Mouse (Mus musculus): Measurements from ENCODE around the gene Naf1. TPM values are rescaled to one million over a fixed set of nuclear protein-coding genes. Genes with fewer than 3 reads are reported as not detected.

Naf1 gene
- polyA plus RNA-seq, 1 experiment from 2014 or later, result 3.2 TPM

DNA sequence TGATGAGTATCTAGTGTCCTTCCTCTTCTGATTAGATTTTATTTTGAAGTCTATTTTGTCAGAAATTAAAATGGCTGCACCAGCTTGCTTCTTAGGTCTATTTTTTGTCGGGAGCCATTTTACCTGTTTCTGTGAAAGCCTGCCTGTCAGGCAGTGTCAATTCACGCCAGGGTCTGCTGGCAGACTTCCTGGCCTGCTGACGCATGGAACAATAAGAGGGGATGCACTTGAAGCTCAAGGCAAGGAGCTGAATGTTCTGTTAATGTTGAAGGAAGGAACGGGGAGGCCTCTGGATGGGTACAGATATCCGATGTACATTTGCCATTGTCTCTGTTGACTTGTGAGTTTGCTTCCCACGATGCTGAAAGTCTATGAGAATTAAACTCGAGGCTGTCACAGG, 56.0 kb downstream of the Naf1 start:
- H3K9me3 ChIP-seq (ENCODE audit: control insufficient read depth, low read length), result no peaks in the 10 kb centered on the region
- no peak overlapping the region for H3K4me3 ChIP-seq (ENCODE audit: control insufficient read depth in 1 of 2, insufficient read depth in 1 of 2, low read depth in 1 of 2, low read length in 2 of 2)
- H3K4me2 ChIP-seq (ENCODE audit: low read length), result no peak overlapping the region
- ATAC-seq (ENCODE audit: insufficient number of reproducible peaks, insufficient read depth, low FRiP score, low read depth), result no peak
- H3K9ac ChIP-seq (ENCODE audit: low read length), result no peak overlapping the region
- no peak overlapping the region for H3K27ac ChIP-seq (replicated peaks in 1 of 2; ENCODE audit: control insufficient read depth in 1 of 2, insufficient read depth in 1 of 2, low read depth in 2 of 2, low read length in 2 of 2)
- WGBS, result 39% methylated on average over 7 of the region's 7 CpGs
- no peaks in the 10 kb centered on the region for H3K36me3 ChIP-seq (ENCODE audit: control insufficient read depth, insufficient read depth, low read length)
- H3K4me1 ChIP-seq (ENCODE audit: control insufficient read depth in 2 of 2, insufficient read depth in 2 of 2, low read length in 2 of 2), result no peaks in the 10 kb centered on the region; a peak in 1 of 4 replicates
- H3K27me3 ChIP-seq (ENCODE audit: control insufficient read depth, insufficient read depth, low read length), result no peaks in the 10 kb centered on the region

DNA sequence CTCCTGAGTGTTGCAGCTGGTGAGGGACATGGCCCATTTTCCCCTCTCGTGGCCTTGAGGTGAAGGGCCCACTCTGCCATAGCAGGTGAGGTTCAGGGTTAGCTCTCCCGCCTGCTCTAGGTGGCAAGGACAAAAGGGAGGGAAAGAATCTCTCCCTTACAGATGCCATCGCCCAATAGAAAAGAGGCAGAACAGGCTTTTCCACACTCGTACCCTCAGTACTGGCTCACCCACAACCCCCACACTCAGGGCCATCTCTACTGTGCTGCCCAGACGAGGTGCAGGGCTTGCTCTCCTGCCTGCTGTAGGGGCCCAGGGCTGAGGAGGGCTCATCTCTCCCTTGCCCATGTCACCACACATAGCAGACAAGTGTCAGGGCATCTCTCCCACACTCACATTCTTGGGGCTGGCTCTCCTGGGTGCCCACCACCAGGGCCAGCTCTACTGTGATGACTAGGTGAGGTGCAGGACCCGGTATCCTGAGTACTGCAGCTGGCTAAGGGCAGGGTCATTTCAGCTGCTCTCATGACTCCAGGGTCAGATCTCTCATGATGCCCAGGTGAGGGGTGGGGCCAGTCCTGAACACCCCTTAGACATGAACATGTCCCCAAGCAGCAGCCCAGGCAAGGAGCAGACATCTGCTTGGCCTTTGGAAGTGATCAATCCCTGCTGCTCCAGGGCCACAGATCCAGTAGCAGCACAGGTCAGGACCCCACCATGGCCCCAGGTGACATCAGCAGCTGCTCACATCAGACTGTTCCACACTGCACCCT, 57.9 kb downstream of the Naf1 start:
- 61% methylated on average over 6 of the region's 6 CpGs for WGBS
- ATAC-seq (ENCODE audit: insufficient number of reproducible peaks, insufficient read depth, low FRiP score, low read depth), result no peak; the same call in 1 of the 2 replicates
- Histone ChIP-seq H3K27me3 (ENCODE audit: control insufficient read depth, insufficient read depth, low read length) (no peaks in the 10 kb centered on the region), H3K9me3 (ENCODE audit: control insufficient read depth, low read length) (no peaks in the 10 kb centered on the region), H3K36me3 (ENCODE audit: control insufficient read depth, insufficient read depth, low read length) (no peaks in the 10 kb centered on the region), H3K9ac (ENCODE audit: low read length) (no peak overlapping the region), H3K27ac (replicated peaks in 1 of 2; ENCODE audit: control insufficient read depth in 1 of 2, insufficient read depth in 1 of 2, low read depth in 2 of 2, low read length in 2 of 2) (no peak overlapping the region), H3K4me2 (ENCODE audit: low read length) (no peak overlapping the region), H3K4me3 (ENCODE audit: control insufficient read depth in 1 of 2, insufficient read depth in 1 of 2, low read depth in 1 of 2, low read length in 2 of 2) (no peak overlapping the region), H3K4me1 (ENCODE audit: control insufficient read depth in 2 of 2, insufficient read depth in 2 of 2, low read length in 2 of 2) (no peaks in the 10 kb centered on the region; a peak in 1 of 4 replicates)

DNA sequence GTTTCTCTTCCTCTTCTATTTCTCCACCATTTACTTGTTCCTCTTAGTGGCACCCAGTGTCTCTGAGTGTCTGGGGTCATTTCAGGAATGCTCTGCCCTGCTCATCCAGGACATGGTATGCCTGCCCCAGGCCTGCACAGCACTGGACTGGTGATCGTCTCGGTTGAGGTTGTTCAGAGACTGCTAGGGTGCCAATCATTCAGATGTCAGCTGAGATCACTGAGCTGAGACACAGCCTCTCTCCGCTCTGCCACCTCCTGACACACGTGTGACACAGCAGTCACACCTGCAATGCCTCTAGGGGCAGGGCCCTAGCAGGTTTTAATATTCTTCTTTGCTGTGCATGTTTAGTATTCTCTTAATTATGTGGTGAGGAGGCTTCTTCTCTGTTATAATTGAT, 58.5 kb downstream of the Naf1 start:
- Histone ChIP-seq H3K27me3 (ENCODE audit: control insufficient read depth, insufficient read depth, low read length) (no peaks in the 10 kb centered on the region), H3K4me3 (ENCODE audit: control insufficient read depth in 1 of 2, insufficient read depth in 1 of 2, low read depth in 1 of 2, low read length in 2 of 2) (no peak overlapping the region), H3K27ac (replicated peaks in 1 of 2; ENCODE audit: control insufficient read depth in 1 of 2, insufficient read depth in 1 of 2, low read depth in 2 of 2, low read length in 2 of 2) (no peak overlapping the region), H3K36me3 (ENCODE audit: control insufficient read depth, insufficient read depth, low read length) (no peaks in the 10 kb centered on the region), H3K9ac (ENCODE audit: low read length) (no peak overlapping the region), H3K4me2 (ENCODE audit: low read length) (no peak overlapping the region), H3K4me1 (ENCODE audit: control insufficient read depth in 2 of 2, insufficient read depth in 2 of 2, low read length in 2 of 2) (no peaks in the 10 kb centered on the region; a peak in 1 of 4 replicates), H3K9me3 (ENCODE audit: control insufficient read depth, low read length) (no peaks in the 10 kb centered on the region)
- ATAC-seq (ENCODE audit: insufficient number of reproducible peaks, insufficient read depth, low FRiP score, low read depth), result no peak
- WGBS, result 58% methylated on average over 4 of the region's 4 CpGs

DNA sequence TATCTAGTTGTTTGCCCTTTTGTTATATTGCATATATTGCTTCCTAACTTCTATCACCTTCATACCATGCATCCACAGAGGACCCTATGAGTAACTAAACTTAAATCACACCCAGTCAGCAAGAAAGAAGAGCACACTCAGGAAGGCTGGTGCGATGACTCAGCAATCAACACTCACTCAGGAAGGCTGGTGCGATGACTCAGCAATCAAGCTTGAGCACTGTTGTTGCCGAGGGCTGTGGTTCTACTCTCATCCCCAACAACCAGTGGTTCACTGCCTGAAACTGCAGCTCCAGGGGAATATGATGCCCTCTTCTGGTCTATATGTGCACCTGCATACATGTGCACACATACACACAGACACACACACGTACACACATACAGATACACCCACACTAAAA, 73.7 kb downstream of the Naf1 start:
- Histone ChIP-seq H3K4me2 (ENCODE audit: low read length) (no peak overlapping the region), H3K4me1 (ENCODE audit: control insufficient read depth in 2 of 2, insufficient read depth in 2 of 2, low read length in 2 of 2) (no peaks in the 10 kb centered on the region), H3K36me3 (ENCODE audit: control insufficient read depth, insufficient read depth, low read length) (no peaks in the 10 kb centered on the region), H3K9me3 (ENCODE audit: control insufficient read depth, low read length) (no peaks in the 10 kb centered on the region), H3K4me3 (ENCODE audit: control insufficient read depth in 1 of 2, insufficient read depth in 1 of 2, low read depth in 1 of 2, low read length in 2 of 2) (no peak overlapping the region), H3K27ac (replicated peaks in 1 of 2; ENCODE audit: control insufficient read depth in 1 of 2, insufficient read depth in 1 of 2, low read depth in 2 of 2, low read length in 2 of 2) (no peak overlapping the region), H3K9ac (ENCODE audit: low read length) (no peak overlapping the region), H3K27me3 (ENCODE audit: control insufficient read depth, insufficient read depth, low read length) (no peaks in the 10 kb centered on the region)
- WGBS, result 89% methylated on average over 4 of the region's 4 CpGs
- ATAC-seq (ENCODE audit: insufficient number of reproducible peaks, insufficient read depth, low FRiP score, low read depth), result no peak

DNA sequence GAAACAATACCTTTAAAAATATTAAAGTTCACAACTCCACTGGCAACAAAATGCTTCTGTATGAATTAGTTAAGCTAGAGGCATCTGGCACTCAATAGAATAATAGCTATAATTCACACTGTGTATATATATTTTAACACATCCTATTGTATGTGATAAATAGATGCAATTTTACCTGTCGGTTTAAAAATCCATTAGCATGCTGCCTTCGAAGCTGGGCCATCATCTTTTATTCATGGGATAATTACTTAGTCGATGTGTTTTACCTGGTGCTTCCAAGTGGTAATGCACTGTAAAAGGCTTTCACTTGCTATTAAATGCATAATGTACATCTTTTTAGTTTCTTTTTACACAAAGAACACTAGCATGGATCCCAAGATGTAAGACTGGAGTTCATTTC, 76.2 kb downstream of the Naf1 start:
- 72% methylated on average over 3 of the region's 3 CpGs for WGBS

More for the DNA sequence above, 76.2 kb downstream of the Naf1 start:
- H3K9me3 ChIP-seq (ENCODE audit: control insufficient read depth, low read length), result no peaks in the 10 kb centered on the region
- H3K4me2 ChIP-seq (ENCODE audit: low read length), result no peak overlapping the region
- H3K4me1 ChIP-seq (ENCODE audit: control insufficient read depth in 2 of 2, insufficient read depth in 2 of 2, low read length in 2 of 2), result no peaks in the 10 kb centered on the region
- H3K4me3 ChIP-seq (ENCODE audit: control insufficient read depth in 1 of 2, insufficient read depth in 1 of 2, low read depth in 1 of 2, low read length in 2 of 2), result no peak overlapping the region
- no peak overlapping the region for H3K27ac ChIP-seq (replicated peaks in 1 of 2; ENCODE audit: control insufficient read depth in 1 of 2, insufficient read depth in 1 of 2, low read depth in 2 of 2, low read length in 2 of 2)
- no peaks in the 10 kb centered on the region for H3K27me3 ChIP-seq (ENCODE audit: control insufficient read depth, insufficient read depth, low read length)
- H3K9ac ChIP-seq (ENCODE audit: low read length), result no peak overlapping the region
- no peak for ATAC-seq (ENCODE audit: insufficient number of reproducible peaks, insufficient read depth, low FRiP score, low read depth)
- no peaks in the 10 kb centered on the region for H3K36me3 ChIP-seq (ENCODE audit: control insufficient read depth, insufficient read depth, low read length)

Other genes with a start within 250 kb of the Naf1 start
- gene Npy5r, start 172.1 kb upstream of the Naf1 start, polyA plus RNA-seq (2014; fragmentation: Nextera tagmentation; extraction: Ambion mirVana), result not detected in 2 replicates
- gene Npy1r, start 163.0 kb upstream of the Naf1 start, polyA plus RNA-seq (2014; fragmentation: Nextera tagmentation; extraction: Ambion mirVana), result 2.4 and 3.1 TPM in 2 replicates

Measured in heart, embryonic 14.5 days (tissue).